Mouse (Mus musculus): ENCODE measurements around the gene Dusp12. TPM values are rescaled to one million over a fixed set of nuclear protein-coding genes. Genes with fewer than 3 reads are reported as not detected.

Gene Dusp12
- polyA plus RNA-seq, 1 experiment from 2014 or later, result 46.0 TPM

- WGBS, result 93% methylated on average over 13 of the region's 13 CpGs
- Histone ChIP-seq H3K27me3 (no peaks in the 10 kb centered on the region), H3K9ac (no peak overlapping the region), H3K4me2 (no peak overlapping the region), H3K4me1 (replicated peaks) (no peaks in the 10 kb centered on the region), H3K9me3 (no peaks in the 10 kb centered on the region), H3K36me3 (0 out of 2 replicates have a peak, but pooled peaks cover 5% of the 10 kb centered on the region), H3K4me3 (no peak overlapping the region), H3K27ac (replicated peaks) (no peak overlapping the region)
- ATAC-seq (ENCODE audit: low FRiP score, low read depth), result no peak
These were observed 30.1 kb downstream of the Dusp12 start for GRCm38 (mm10) chr1:170855056-170855760.

- ATAC-seq (ENCODE audit: low FRiP score, low read depth), result no peak
- no peak overlapping the region for H3K27ac ChIP-seq (replicated peaks)
- no peaks in the 10 kb centered on the region for H3K9me3 ChIP-seq
- H3K4me1 ChIP-seq (replicated peaks), result no peaks in the 10 kb centered on the region
- 0 out of 2 replicates have a peak, but pooled peaks cover 6% of the 10 kb centered on the region for H3K36me3 ChIP-seq
- no peak overlapping the region for H3K4me3 ChIP-seq
- H3K27me3 ChIP-seq, result no peaks in the 10 kb centered on the region
- WGBS, result 96% methylated on average over 3 of the region's 3 CpGs
- H3K4me2 ChIP-seq, result no peak overlapping the region
- H3K9ac ChIP-seq, result no peak overlapping the region
These were observed 31.7 kb downstream of the Dusp12 start for GRCm38 (mm10) chr1:170853604-170854003.

GRCm38 (mm10) chr1:170850637-170851624 is 34.4 kb downstream of the Dusp12 start:
- Histone ChIP-seq H3K4me3 (no peak overlapping the region), H3K9ac (no peak overlapping the region), H3K27me3 (no peaks in the 10 kb centered on the region), H3K4me2 (no peak overlapping the region), H3K9me3 (no peaks in the 10 kb centered on the region), H3K36me3 (0 out of 2 replicates have a peak, but pooled peaks cover 6% of the 10 kb centered on the region), H3K27ac (replicated peaks) (no peak overlapping the region), H3K4me1 (replicated peaks) (no peaks in the 10 kb centered on the region)
- WGBS, result 96% methylated on average over 23 of the region's 23 CpGs
- no peak for ATAC-seq (ENCODE audit: low FRiP score, low read depth)

- Histone ChIP-seq H3K9ac (no peak overlapping the region), H3K9me3 (no peaks in the 10 kb centered on the region), H3K4me1 (replicated peaks) (no peaks in the 10 kb centered on the region), H3K36me3 (0 out of 2 replicates have a peak, but pooled peaks cover 6% of the 10 kb centered on the region), H3K4me2 (no peak overlapping the region), H3K4me3 (no peak overlapping the region), H3K27me3 (no peaks in the 10 kb centered on the region), H3K27ac (replicated peaks) (no peak overlapping the region)
- WGBS, result 94% methylated on average over 2 of the region's 2 CpGs
- ATAC-seq (ENCODE audit: low FRiP score, low read depth), result no peak
These were observed 35.3 kb downstream of the Dusp12 start for GRCm38 (mm10) chr1:170850007-170850406.

GRCm38 (mm10) chr1:170845448-170846307 is 39.7 kb downstream of the Dusp12 start:
- Histone ChIP-seq H3K27me3 (no peaks in the 10 kb centered on the region), H3K27ac (replicated peaks) (no peak overlapping the region), H3K4me1 (replicated peaks) (no peaks in the 10 kb centered on the region), H3K9ac (no peak overlapping the region), H3K4me3 (no peak overlapping the region), H3K4me2 (no peak overlapping the region), H3K9me3 (no peaks in the 10 kb centered on the region), H3K36me3 (0 out of 2 replicates have a peak, but pooled peaks cover 6% of the 10 kb centered on the region)
- ATAC-seq (ENCODE audit: low FRiP score, low read depth), result no peak
- WGBS, result 55% methylated on average over 10 of the region's 10 CpGs

- Histone ChIP-seq H3K4me2 (no peak overlapping the region), H3K27ac (replicated peaks) (no peak overlapping the region), H3K9me3 (no peaks in the 10 kb centered on the region), H3K36me3 (no peaks in the 10 kb centered on the region), H3K4me1 (replicated peaks) (no peaks in the 10 kb centered on the region), H3K4me3 (no peak overlapping the region), H3K9ac (no peak overlapping the region), H3K27me3 (no peaks in the 10 kb centered on the region)
- no peak for ATAC-seq (ENCODE audit: low FRiP score, low read depth)
- WGBS, result 59% methylated on average over 8 of the region's 8 CpGs
These were observed 41.0 kb downstream of the Dusp12 start for GRCm38 (mm10) chr1:170844380-170844779.

- Histone ChIP-seq H3K4me1 (replicated peaks) (no peaks in the 10 kb centered on the region), H3K4me2 (no peak overlapping the region), H3K9me3 (no peaks in the 10 kb centered on the region), H3K4me3 (no peak overlapping the region), H3K36me3 (no peaks in the 10 kb centered on the region), H3K27me3 (no peaks in the 10 kb centered on the region), H3K27ac (replicated peaks) (no peak overlapping the region), H3K9ac (no peak overlapping the region)
- no peak for ATAC-seq (ENCODE audit: low FRiP score, low read depth)
These were observed 45.7 kb downstream of the Dusp12 start for GRCm38 (mm10) chr1:170839685-170840084.

GRCm38 (mm10) chr1:170834756-170835155 is 50.6 kb downstream of the Dusp12 start:
- Histone ChIP-seq H3K36me3 (no peaks in the 10 kb centered on the region), H3K9me3 (no peaks in the 10 kb centered on the region), H3K4me3 (no peak overlapping the region), H3K27me3 (no peaks in the 10 kb centered on the region), H3K4me1 (replicated peaks) (no peaks in the 10 kb centered on the region), H3K27ac (replicated peaks) (no peak overlapping the region), H3K4me2 (no peak overlapping the region), H3K9ac (no peak overlapping the region)
- ATAC-seq (ENCODE audit: low FRiP score, low read depth), result no peak
- WGBS, result 74% methylated on average over 9 of the region's 9 CpGs

- Histone ChIP-seq H3K27ac (replicated peaks) (no peak overlapping the region), H3K4me2 (no peak overlapping the region), H3K4me3 (no peak overlapping the region), H3K36me3 (no peaks in the 10 kb centered on the region), H3K9me3 (no peaks in the 10 kb centered on the region), H3K9ac (no peak overlapping the region), H3K27me3 (no peaks in the 10 kb centered on the region), H3K4me1 (replicated peaks) (no peaks in the 10 kb centered on the region)
- 97% methylated on average over 1 of the region's 1 CpGs for WGBS
- no peak for ATAC-seq (ENCODE audit: low FRiP score, low read depth)
These were observed 55.6 kb downstream of the Dusp12 start for GRCm38 (mm10) chr1:170829781-170830180.

- 91% methylated on average over 6 of the region's 6 CpGs for WGBS
- Histone ChIP-seq H3K4me1 (replicated peaks) (no peaks in the 10 kb centered on the region), H3K4me2 (no peak overlapping the region), H3K9me3 (no peaks in the 10 kb centered on the region), H3K27me3 (no peaks in the 10 kb centered on the region), H3K4me3 (no peak overlapping the region), H3K9ac (no peak overlapping the region), H3K36me3 (no peaks in the 10 kb centered on the region), H3K27ac (replicated peaks) (no peak overlapping the region)
- no peak for ATAC-seq (ENCODE audit: low FRiP score, low read depth)
These were observed 56.0 kb downstream of the Dusp12 start for GRCm38 (mm10) chr1:170829344-170829743.
